Mouse (Mus musculus): ENCODE measurements around the gene C1galt1.

GRCm38 (mm10) chr6:7858586-7858985 lies 13.9 kb downstream of the C1galt1 start:
- TF ChIP-seq CTCF (IDR thresholded peaks at IDR 0.05; ENCODE audit: low read depth, low read length) (no peak), GATA1 (IDR thresholded peaks at IDR 0.05; ENCODE audit: borderline replicate concordance, low read length) (no peak), GATA2 (IDR thresholded peaks at IDR 0.05; ENCODE audit: borderline replicate concordance, low read depth, low read length) (no peak), TAL1 (conservative IDR thresholded peaks at IDR 0.05; ENCODE audit: low read depth, low read length) (no peak), POLR2AphosphoS5 (IDR thresholded peaks at IDR 0.05; ENCODE audit: insufficient replicate concordance, low read depth, low read length) (no peak)
